Comparison of ENCODE assay signal across 7 mouse cellular contexts in the genomic region with DNA sequence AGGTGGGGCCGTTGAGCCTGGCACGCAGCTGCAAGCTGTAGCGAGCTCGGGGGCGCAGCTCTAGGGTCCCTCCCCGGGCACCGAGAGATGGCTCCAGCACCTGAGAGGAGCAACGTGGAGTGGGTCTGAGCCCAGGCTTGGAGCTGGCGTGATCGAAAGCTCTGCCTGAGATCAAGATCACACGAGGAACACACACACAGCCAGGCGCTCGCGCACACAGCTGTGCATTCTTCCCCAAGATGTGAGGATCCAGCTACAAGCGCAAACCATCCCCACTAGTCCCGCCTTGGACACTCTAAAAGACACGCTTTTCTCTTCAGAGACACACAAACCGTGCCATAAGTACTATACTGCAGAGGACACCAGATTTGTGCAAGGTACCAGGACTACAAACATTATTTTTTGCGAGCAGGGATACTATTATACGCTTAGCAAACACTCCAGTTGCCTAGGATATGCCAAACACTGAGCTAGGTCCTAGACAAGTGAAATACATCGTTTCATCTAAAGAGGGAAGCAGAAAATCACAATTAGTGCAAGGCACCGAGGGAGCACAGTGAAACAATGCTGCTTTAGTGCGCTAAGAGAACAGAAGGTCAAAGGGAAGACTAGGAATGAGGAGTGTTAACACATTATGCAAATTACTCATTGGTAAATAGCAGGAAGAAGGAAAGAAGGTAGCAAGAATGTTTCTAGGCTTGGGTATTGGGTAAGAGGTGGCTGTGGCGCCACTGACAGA. TPM values are rescaled to one million over a fixed set of nuclear protein-coding genes. Genes with fewer than 3 reads are reported as not detected.
DNase-seq lines count a peak whose midpoint lies in the region; ATAC-seq and TF ChIP-seq lines count a peak whose summit lies in the region.

No protein-coding gene starts in this region.

- DNase-seq in right cerebral cortex, postnatal 4 days = peak; percentile 24
- DNase-seq in right cerebral cortex, postnatal 36 days (ENCODE audit: low spot score in 2 of 2) = no peak
- DNase-seq in lung, postnatal 0 days (ENCODE audit: low spot score) = peak; percentile 64
- DNase-seq in thymus, postnatal 4 days = no peak
- no peak for DNase-seq in cerebellum, adult 9-10 months
- DNase-seq in layer of hippocampus, postnatal 36 days = no peak

- H3K4me2 ChIP-seq in forebrain, embryonic 16.5 days (ENCODE audit: low read length) = peak overlapping the region; percentile 80
- peak overlapping the region; percentile 59 for H3K4me2 ChIP-seq in lung, postnatal 0 days (replicated peaks; ENCODE audit: low read depth, low read length)

- H3K36me3 ChIP-seq in forebrain, embryonic 16.5 days (ENCODE audit: control insufficient read depth, insufficient read depth) = no peaks in the 10 kb centered on the region
- no peaks in the 10 kb centered on the region for H3K36me3 ChIP-seq in lung, postnatal 0 days (ENCODE audit: insufficient read depth, low read length)

- H3K9me3 ChIP-seq in forebrain, embryonic 16.5 days (ENCODE audit: control insufficient read depth, low read length) = no peaks in the 10 kb centered on the region
- H3K9me3 ChIP-seq in lung, postnatal 0 days (ENCODE audit: low read length) = no peaks in the 10 kb centered on the region

- WGBS in forebrain, embryonic 16.5 days = 18% methylated on average over 24 of the region's 24 CpGs
- 26% methylated on average over 24 of the region's 24 CpGs for WGBS in lung, postnatal 0 days

- H3K9ac ChIP-seq in forebrain, embryonic 16.5 days (replicated peaks; ENCODE audit: low read depth, low read length) = peak overlapping the region; percentile 62
- no peak overlapping the region; the same call in 1 of the 2 replicates for H3K9ac ChIP-seq in lung, postnatal 0 days (replicated peaks; ENCODE audit: low read depth)

- no peak for TF ChIP-seq EP300 in lung, postnatal 0 days (IDR thresholded peaks at IDR 0.05)

- H3K4me1 ChIP-seq in forebrain, embryonic 16.5 days (replicated peaks; ENCODE audit: control insufficient read depth, insufficient read depth, low read length) = peaks cover 14% of the 10 kb centered on the region
- H3K4me1 ChIP-seq in lung, postnatal 0 days (ENCODE audit: insufficient read depth, low read depth, low read length) = peaks cover 7% of the 10 kb centered on the region; the same call in 1 of the 2 replicates

- peak; percentile 19; the same call in 1 of the 2 replicates for TF ChIP-seq CTCF in lung, postnatal 0 days (IDR thresholded peaks at IDR 0.05)

- peak overlapping the region; percentile 41 for H3K4me3 ChIP-seq in forebrain, embryonic 16.5 days (replicated peaks; ENCODE audit: low read length)
- H3K4me3 ChIP-seq in lung, postnatal 0 days (ENCODE audit: low read depth, low read length) = peak overlapping the region; percentile 27

- ATAC-seq in forebrain, embryonic 16.5 days = peak; percentile 47
- ATAC-seq in lung, postnatal 0 days = peak; percentile 31

- no peaks in the 10 kb centered on the region for H3K27me3 ChIP-seq in forebrain, embryonic 16.5 days (replicated peaks; ENCODE audit: control insufficient read depth, insufficient read depth, low read length)
- no peaks in the 10 kb centered on the region for H3K27me3 ChIP-seq in lung, postnatal 0 days (replicated peaks; ENCODE audit: insufficient read depth, low read length)

- H3K27ac ChIP-seq in forebrain, embryonic 16.5 days (ENCODE audit: low read length) = no peak overlapping the region; the same call in 1 of the 2 replicates
- no peak overlapping the region for H3K27ac ChIP-seq in lung, postnatal 0 days (ENCODE audit: low read length)

RNA-seq across cellular contexts. Expression of gene Cdc20, which starts 9.4 kb away (rescaled TPM):
- polyA plus RNA-seq in forebrain, embryonic 16.5 days (2015; fragmentation: Nextera tagmentation; extraction: Ambion mirVana) = 87.8 and 113 TPM in 2 replicates
- polyA plus RNA-seq in lung, postnatal 0 days (2015; fragmentation: Nextera tagmentation; extraction: Ambion mirVana) = 16.5 and 20.2 TPM in 2 replicates
- total RNA-seq in layer of hippocampus, postnatal 36 days (2021) = 1 to 10 TPM in 1 of 2 experiments, under 1 TPM in 1; 0.82 to 1.5 TPM

RNA-seq across cellular contexts. Expression of gene Mpl, which starts 10.7 kb away (rescaled TPM):
- 0.22 TPM in 1 of 2 replicates, not detected in the other for polyA plus RNA-seq in forebrain, embryonic 16.5 days (2015; fragmentation: Nextera tagmentation; extraction: Ambion mirVana)
- 1.1 TPM in 2 replicates for polyA plus RNA-seq in lung, postnatal 0 days (2015; fragmentation: Nextera tagmentation; extraction: Ambion mirVana)
- not detected for total RNA-seq in layer of hippocampus, postnatal 36 days (2021)

RNA-seq across cellular contexts. Expression of gene Elovl1, which starts 18.7 kb away (rescaled TPM):
- 25.9 TPM in 2 replicates for polyA plus RNA-seq in forebrain, embryonic 16.5 days (2015; fragmentation: Nextera tagmentation; extraction: Ambion mirVana)
- polyA plus RNA-seq in lung, postnatal 0 days (2015; fragmentation: Nextera tagmentation; extraction: Ambion mirVana) = 351 and 356 TPM in 2 replicates
- 10 to 100 TPM; 26.4 to 28.5 TPM for total RNA-seq in layer of hippocampus, postnatal 36 days (2021)

RNA-seq across cellular contexts. Expression of gene Med8, which starts 37.4 kb away (rescaled TPM):
- polyA plus RNA-seq in forebrain, embryonic 16.5 days (2015; fragmentation: Nextera tagmentation; extraction: Ambion mirVana) = 113 and 116 TPM in 2 replicates
- 90.5 and 95.8 TPM in 2 replicates for polyA plus RNA-seq in lung, postnatal 0 days (2015; fragmentation: Nextera tagmentation; extraction: Ambion mirVana)
- 10 to 100 TPM; 54.6 to 61.5 TPM for total RNA-seq in layer of hippocampus, postnatal 36 days (2021)

RNA-seq across cellular contexts. Expression of gene Szt2, which starts 37.5 kb away (rescaled TPM):
- polyA plus RNA-seq in forebrain, embryonic 16.5 days (2015; fragmentation: Nextera tagmentation; extraction: Ambion mirVana) = 10.2 and 11.6 TPM in 2 replicates
- polyA plus RNA-seq in lung, postnatal 0 days (2015; fragmentation: Nextera tagmentation; extraction: Ambion mirVana) = 6.1 TPM in 2 replicates
- total RNA-seq in layer of hippocampus, postnatal 36 days (2021) = 10 to 100 TPM; 35.7 to 40.8 TPM

Comparison
In these comparisons a context has a peak if more than half of its experiments do, and no peak if none do; other contexts are left out.
1. DNase-seq: peak in right cerebral cortex, postnatal 4 days (single experiment) and lung, postnatal 0 days (single experiment); none in right cerebral cortex, postnatal 36 days (0 of 2), thymus, postnatal 4 days (single experiment), cerebellum, adult 9-10 months (single experiment) and layer of hippocampus, postnatal 36 days (0 of 2).
2. RNA of gene Elovl1, which starts 18.7 kb away (polyA plus RNA-seq): 351 to 356 TPM in lung, postnatal 0 days; 25.9 TPM in forebrain, embryonic 16.5 days; every median in the first group is over 10 times any median in the second.